9 mouse cellular contexts compared by ENCODE assay signal in genomic region chr7:109139405-109139804, GRCm38 (mm10). TPM values are rescaled to one million over a fixed set of nuclear protein-coding genes. Genes with fewer than 3 reads are reported as not detected.
DNase-seq lines count a peak whose midpoint lies in the region; ATAC-seq and TF ChIP-seq lines count a peak whose summit lies in the region.
"Had no signal": no experiment of that assay in that cellular context is flagged by ENCODE, and none has a peak within 500 bp of the region (broad histone marks: within the 10 kb centered on the region; RNA-seq: fewer than 3 reads in every experiment).

No protein-coding gene starts in this region.

- no peak overlapping the region for H3K27ac ChIP-seq in ES-Bruce4 (ENCODE audit: insufficient read depth, low read length)
- H3K27ac ChIP-seq in forebrain, embryonic 15.5 days (replicated peaks): no peak overlapping the region

- no peaks in the 10 kb centered on the region for H3K4me1 ChIP-seq in ES-Bruce4 (ENCODE audit: control insufficient read depth, insufficient read depth, low read length)
- peaks cover 31% of the 10 kb centered on the region for H3K4me1 ChIP-seq in forebrain, embryonic 15.5 days

- 21% methylated on average over 3 of the region's 3 CpGs for WGBS in forebrain, embryonic 15.5 days

- TF ChIP-seq CTCF in ES-Bruce4 (IDR thresholded peaks at IDR 0.05; ENCODE audit: low read depth, low read length): peak; percentile 84

- DNase-seq in c-Kit-positive CD71-positive TER-119-positive erythroid progenitor cells, embryonic 14.5 days (ENCODE audit: low spot score): peak; percentile 78
- DNase-seq in heart, postnatal 36 days: peak; percentile 83 to 85
- DNase-seq in layer of hippocampus, adult 18-20 months (ENCODE audit: low spot score in 2 of 2): peak; percentile 69 to 93
- peak; percentile 76 to 81 for DNase-seq in lung, adult 18-20 months
- peak; percentile 71 for DNase-seq in ovary, postnatal 10 days (ENCODE audit: low spot score)
- peak; percentile 75 for DNase-seq in thymus, postnatal 0 days (ENCODE audit: low spot score)

- TF ChIP-seq EP300 in ES-Bruce4 (IDR thresholded peaks at IDR 0.05; ENCODE audit: insufficient read depth, low read depth, low read length): no peak

- no peaks in the 10 kb centered on the region for H3K27me3 ChIP-seq in ES-Bruce4 (ENCODE audit: control insufficient read depth, insufficient read depth, low read length, poor library complexity, severe bottlenecking)
- peaks cover 5% of the 10 kb centered on the region; the same call in 1 of the 2 replicates for H3K27me3 ChIP-seq in forebrain, embryonic 15.5 days

- H3K9ac ChIP-seq in ES-Bruce4 (ENCODE audit: low read depth, poor library complexity, severe bottlenecking): no peak overlapping the region
- H3K9ac ChIP-seq in forebrain, embryonic 15.5 days (replicated peaks): no peak overlapping the region

- no peak overlapping the region for H3K4me3 ChIP-seq in ES-Bruce4 (ENCODE audit: low read depth, low read length)
- no peak overlapping the region for H3K4me3 ChIP-seq in forebrain, embryonic 15.5 days
- H3K4me3 ChIP-seq: erythroblast, embryonic 14.5 days had no signal

- intact Hi-C loops in heart, postnatal 36 days (cut with DNase I): loop anchor here (1.0 kb wide), 3 partner anchors 31 to 285 kb away; no protein-coding TSS in a partner anchor

- H3K4me2 ChIP-seq in forebrain, embryonic 15.5 days (replicated peaks): no peak overlapping the region

- H3K36me3 ChIP-seq in ES-Bruce4 (ENCODE audit: control insufficient read depth, insufficient read depth, low read length, poor library complexity, severe bottlenecking): no peaks in the 10 kb centered on the region
- H3K36me3 ChIP-seq in forebrain, embryonic 15.5 days: peaks cover 8% of the 10 kb centered on the region; the same call in 1 of the 2 replicates

- TF ChIP-seq POLR2A in ES-Bruce4 (IDR thresholded peaks at IDR 0.05; ENCODE audit: insufficient read depth, low read length): no peak

- H3K9me3 ChIP-seq in ES-Bruce4 (replicated peaks; ENCODE audit: control insufficient read depth, insufficient read depth, low read length, poor library complexity, severe bottlenecking): no peaks in the 10 kb centered on the region
- no peaks in the 10 kb centered on the region for H3K9me3 ChIP-seq in forebrain, embryonic 15.5 days

- peak; percentile 67 for ATAC-seq in forebrain, embryonic 15.5 days (replicated peaks)

RNA-seq across cellular contexts. Expression of gene Lmo1, which starts 35.6 kb away (rescaled TPM):
- 1.3 and 2.0 TPM in 2 replicates for polyA plus RNA-seq in ES-Bruce4 (2011; ENCODE audit: insufficient read depth, insufficient read length, low read depth, missing spikeins)
- 102 and 134 TPM in 2 replicates for polyA plus RNA-seq in forebrain, embryonic 15.5 days (2015; fragmentation: Nextera tagmentation; extraction: Ambion mirVana)
- 1 to 10 TPM; 2.4 to 3.1 TPM for total RNA-seq in heart, postnatal 36 days (2021)
- total RNA-seq in layer of hippocampus, adult 18-20 months (2021): 10 to 100 TPM; 65.6 to 72.7 TPM
- 2.5 and 2.6 TPM in 2 replicates for polyA plus RNA-seq in thymus, postnatal 0 days (2015; fragmentation: Nextera tagmentation; extraction: Ambion mirVana)
- polyA plus RNA-seq: erythroblast, embryonic 14.5 days had no signal

RNA-seq across cellular contexts. Expression of gene Ric3, which starts 56.3 kb away (rescaled TPM):
- polyA plus RNA-seq in ES-Bruce4 (2011; ENCODE audit: insufficient read depth, insufficient read length, low read depth, missing spikeins): 2.7 and 5.4 TPM in 2 replicates
- polyA plus RNA-seq in forebrain, embryonic 15.5 days (2015; fragmentation: Nextera tagmentation; extraction: Ambion mirVana): 28.2 and 30.4 TPM in 2 replicates
- under 1 TPM; 0.87 to 0.97 TPM for total RNA-seq in heart, postnatal 36 days (2021)
- 10 to 100 TPM; 67.2 to 72.2 TPM for total RNA-seq in layer of hippocampus, adult 18-20 months (2021)
- polyA plus RNA-seq in thymus, postnatal 0 days (2015; fragmentation: Nextera tagmentation; extraction: Ambion mirVana): 0.40 and 0.48 TPM in 2 replicates

Comparison
In these comparisons a context has a peak if more than half of its experiments do, and no peak if none do; other contexts are left out.
1. RNA of gene Lmo1, which starts 35.6 kb away (polyA plus RNA-seq): 102 to 134 TPM in forebrain, embryonic 15.5 days; 2.5 to 2.6 TPM in thymus, postnatal 0 days and 1.3 to 2.0 TPM in ES-Bruce4; every median in the first group is over 10 times any median in the second.
2. Peak in every context shown above with its lines, with median percentiles within 50 percentile points of each other: DNase-seq.